Mouse (Mus musculus) ES-Bruce4 (cell line): ENCODE data around the gene Grap2.

ENCODE experiments used
- CTCF ChIP-seq: IDR thresholded peaks from one replicate; pipeline ENCODE4 v1.8.1; 2011; ENCODE audit warnings: low read depth, low read length
- EP300 ChIP-seq: IDR thresholded peaks from 2 replicates; pipeline ENCODE4 v1.6.1; 2011; ENCODE audit warnings: low read depth, low read length; ENCODE audit not compliant: insufficient read depth

DNA sequence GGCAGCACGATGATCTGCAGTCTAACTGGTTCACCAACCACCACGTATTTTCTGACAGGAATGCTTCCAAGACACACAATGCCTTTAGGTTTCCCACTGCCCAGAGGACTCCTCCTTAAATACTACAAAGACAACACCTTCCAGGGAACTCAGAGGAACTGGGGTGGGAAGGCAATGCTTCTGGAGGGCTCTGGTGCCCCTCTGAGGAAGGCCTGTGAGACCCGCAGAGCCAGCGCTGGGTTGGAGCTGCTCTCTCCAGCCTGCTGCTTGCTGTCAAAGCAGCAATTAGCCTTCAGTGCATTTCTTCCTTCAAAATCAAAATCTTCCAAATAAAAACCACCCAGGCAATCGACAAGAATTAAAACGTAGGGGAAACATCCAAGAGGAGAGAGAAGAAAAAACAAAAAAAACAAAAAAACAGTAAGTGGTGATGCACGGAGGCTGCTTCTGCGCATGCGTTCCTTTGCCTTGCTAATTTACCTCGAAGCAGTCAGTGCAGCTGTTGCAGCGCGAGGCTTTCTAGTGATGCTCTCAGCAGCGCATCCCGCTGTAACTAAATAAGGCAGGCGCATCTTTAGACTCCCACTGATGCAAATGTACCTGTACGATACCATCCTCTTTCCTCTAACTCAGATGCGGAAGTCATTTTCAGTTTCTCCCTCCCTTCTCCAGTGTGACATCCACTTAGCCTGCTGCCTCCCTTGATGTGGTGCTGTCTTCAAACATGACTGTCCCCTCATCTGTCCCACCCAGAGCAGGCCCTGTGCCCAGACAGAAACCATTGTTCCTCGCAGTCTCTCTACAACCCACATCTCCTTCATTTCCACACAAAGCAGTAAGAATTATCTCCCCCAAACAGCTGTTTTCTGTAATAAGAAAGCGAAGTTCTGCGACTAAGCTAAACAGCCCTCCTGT lies 42.2 kb upstream of the Grap2 start:
- TF ChIP-seq CTCF (no peak), EP300 (no peak)
